Mouse (Mus musculus) neural tube, embryonic 13.5 days (tissue): ENCODE measurements around the gene Rps4x. TPM values are rescaled to one million over a fixed set of nuclear protein-coding genes. Genes with fewer than 3 reads are reported as not detected.

ENCODE experiments used
- ATAC-seq: fragments of 200-750 bp; cut with Nextera tagmentation; 2 replicates; pipeline ENCODE4 v1.8.0; 2017; ENCODE audit warnings: low read depth, mild to moderate bottlenecking, moderate TSS enrichment, moderate library complexity
- H3K27ac ChIP-seq: fragments of 300-500 bp; sonication (generic); replicated peaks from 2 replicates; pipeline ENCODE4 v1.5.1; 2015; ENCODE audit warnings: moderate library complexity, mild to moderate bottlenecking, inconsistent platforms
- H3K27me3 ChIP-seq: fragments of 300-500 bp; sonication (generic); 2 replicates; pipeline ENCODE4 v1.6.1; 2015; ENCODE audit warnings: mild to moderate bottlenecking, inconsistent platforms
- H3K36me3 ChIP-seq: fragments of 300-500 bp; sonication (generic); 2 replicates; pipeline ENCODE4 v1.6.1; 2015; ENCODE audit warnings: mild to moderate bottlenecking, inconsistent platforms
- H3K4me1 ChIP-seq: fragments of 300-500 bp; sonication (generic); replicated peaks from 2 replicates; pipeline ENCODE4 v1.6.1; 2015; ENCODE audit warnings: inconsistent platforms
- H3K4me2 ChIP-seq: fragments of 300-500 bp; sonication (generic); 2 replicates; pipeline ENCODE4 v1.6.1; 2015; ENCODE audit warnings: inconsistent platforms, mild to moderate bottlenecking, moderate library complexity
- H3K4me3 ChIP-seq: fragments of 300-500 bp; sonication (generic); 2 replicates; pipeline ENCODE4 v1.5.1; 2015; ENCODE audit warnings: mild to moderate bottlenecking, inconsistent platforms
- H3K9ac ChIP-seq: fragments of 300-500 bp; sonication (generic); 2 replicates; pipeline ENCODE4 v1.6.1; 2015; ENCODE audit warnings: moderate library complexity, mild to moderate bottlenecking, inconsistent platforms
- H3K9me3 ChIP-seq: fragments of 300-500 bp; sonication (generic); 2 replicates; pipeline ENCODE4 v1.6.1; 2016; ENCODE audit warnings: inconsistent platforms
- WGBS: fragments of 180-500 bp; shearing (Covaris S2); methylation state at CpG from one replicate; pipeline ENCODE4 v1.1.7; 2015; 5-methylcytosine and 5-hydroxymethylcytosine counted together
- polyA plus RNA-seq: library from polyadenylated mRNA; unstranded; fragments of >200 nt; fragmentation: Nextera tagmentation; extraction: Ambion mirVana; gene quantifications from 2 replicates; pipeline ENCODE4 v1.2.1, GENCODE M21; 2015

Rps4x gene
- polyA plus RNA-seq, 1 experiment from 2014 or later, result 453 TPM

GRCm38 (mm10) chrX:102166521-102166920, 22.7 kb downstream of the Rps4x start:
- peak overlapping the region; percentile 28; the same call in 1 of the 2 replicates for H3K27ac ChIP-seq
- peaks cover 18% of the 10 kb centered on the region; the same call in 1 of the 2 replicates for H3K27me3 ChIP-seq
- H3K9ac ChIP-seq, result no peak overlapping the region
- no peaks in the 10 kb centered on the region for H3K36me3 ChIP-seq
- no peaks in the 10 kb centered on the region for H3K4me1 ChIP-seq
- ATAC-seq, result no peak; the same call in 1 of the 2 replicates
- WGBS, result 31% methylated on average over 5 of the region's 5 CpGs
- H3K4me2 ChIP-seq, result no peak overlapping the region
- no peak overlapping the region for H3K4me3 ChIP-seq
- H3K9me3 ChIP-seq, result no peaks in the 10 kb centered on the region

GRCm38 (mm10) chrX:102163529-102163928, 25.7 kb downstream of the Rps4x start:
- no peaks in the 10 kb centered on the region for H3K4me1 ChIP-seq
- no peak for ATAC-seq
- H3K36me3 ChIP-seq, result no peaks in the 10 kb centered on the region
- H3K27ac ChIP-seq, result no peak overlapping the region
- no peak overlapping the region for H3K4me2 ChIP-seq
- H3K9me3 ChIP-seq, result no peaks in the 10 kb centered on the region
- H3K4me3 ChIP-seq, result no peak overlapping the region
- H3K9ac ChIP-seq, result no peak overlapping the region
- H3K27me3 ChIP-seq, result peaks cover 8% of the 10 kb centered on the region; the same call in 1 of the 2 replicates
- 84% methylated on average over 4 of the region's 4 CpGs for WGBS

- no peak overlapping the region for H3K4me3 ChIP-seq
- H3K27me3 ChIP-seq, result 0 out of 2 replicates have a peak, but pooled peaks cover 7% of the 10 kb centered on the region
- 43% methylated on average over 2 of the region's 2 CpGs for WGBS
- no peak for ATAC-seq
- H3K9me3 ChIP-seq, result no peaks in the 10 kb centered on the region
- H3K36me3 ChIP-seq, result no peaks in the 10 kb centered on the region
- no peak overlapping the region for H3K9ac ChIP-seq
- H3K4me1 ChIP-seq, result no peaks in the 10 kb centered on the region
- no peak overlapping the region for H3K27ac ChIP-seq
- H3K4me2 ChIP-seq, result no peak overlapping the region
Observed at GRCm38 (mm10) chrX:102163096-102163495, 26.1 kb downstream of the Rps4x start.

GRCm38 (mm10) chrX:102160528-102160927, 28.7 kb downstream of the Rps4x start:
- 71% methylated on average over 2 of the region's 2 CpGs for WGBS
- H3K36me3 ChIP-seq, result no peaks in the 10 kb centered on the region
- no peak overlapping the region for H3K4me3 ChIP-seq
- no peaks in the 10 kb centered on the region for H3K9me3 ChIP-seq
- H3K9ac ChIP-seq, result no peak overlapping the region
- no peak overlapping the region for H3K4me2 ChIP-seq
- no peak overlapping the region for H3K27ac ChIP-seq
- ATAC-seq, result no peak
- 0 out of 2 replicates have a peak, but pooled peaks cover 6% of the 10 kb centered on the region for H3K4me1 ChIP-seq
- H3K27me3 ChIP-seq, result no peaks in the 10 kb centered on the region

- Histone ChIP-seq H3K4me1 (0 out of 2 replicates have a peak, but pooled peaks cover 6% of the 10 kb centered on the region), H3K9me3 (no peaks in the 10 kb centered on the region), H3K4me2 (no peak overlapping the region), H3K27ac (no peak overlapping the region), H3K9ac (no peak overlapping the region), H3K36me3 (no peaks in the 10 kb centered on the region), H3K4me3 (no peak overlapping the region), H3K27me3 (no peaks in the 10 kb centered on the region)
- 35% methylated on average over 2 of the region's 2 CpGs for WGBS
- ATAC-seq, result no peak
Observed at GRCm38 (mm10) chrX:102159778-102160177, 29.4 kb downstream of the Rps4x start.

- peak overlapping the region; percentile 42 for H3K4me3 ChIP-seq
- H3K36me3 ChIP-seq, result no peaks in the 10 kb centered on the region
- peak overlapping the region; percentile 69; the same call in 1 of the 2 replicates for H3K27ac ChIP-seq
- no peaks in the 10 kb centered on the region for H3K9me3 ChIP-seq
- H3K4me2 ChIP-seq, result peak overlapping the region; percentile 57
- 0 out of 2 replicates have a peak, but pooled peaks cover 6% of the 10 kb centered on the region for H3K4me1 ChIP-seq
- ATAC-seq, result no peak
- peak overlapping the region; percentile 41; the same call in 1 of the 2 replicates for H3K9ac ChIP-seq
- 51% methylated on average over 5 of the region's 5 CpGs for WGBS
- no peaks in the 10 kb centered on the region for H3K27me3 ChIP-seq
Observed at GRCm38 (mm10) chrX:102157423-102157791, 31.8 kb downstream of the Rps4x start.

GRCm38 (mm10) chrX:102156618-102157422, 32.4 kb downstream of the Rps4x start, which contains the start of gene Ercc6l:
Gene Ercc6l, minus strand, starts transcription at chrX:102157091.
- H3K9ac ChIP-seq, result peak within 1 kb of the TSS; percentile 60
- peak; percentile 99 for ATAC-seq
- H3K27ac ChIP-seq, result peak within 1 kb of the TSS; percentile 69; the same call in 1 of the 2 replicates
- no peaks in the 10 kb centered on the region for H3K27me3 ChIP-seq
- 17% methylated on average over 42 of the region's 42 CpGs for WGBS
- H3K36me3 ChIP-seq, result no peaks in the 10 kb centered on the region
- H3K4me3 ChIP-seq, result peak within 1 kb of the TSS; percentile 42
- H3K9me3 ChIP-seq, result no peaks in the 10 kb centered on the region
- peak within 1 kb of the TSS; percentile 57 for H3K4me2 ChIP-seq
- 0 out of 2 replicates have a peak, but pooled peaks cover 6% of the 10 kb centered on the region for H3K4me1 ChIP-seq

GRCm38 (mm10) chrX:102141157-102141556, 48.0 kb downstream of the Rps4x start:
- H3K4me3 ChIP-seq, result no peak overlapping the region
- WGBS, result 92% methylated on average over 1 of the region's 1 CpGs
- H3K27me3 ChIP-seq, result no peaks in the 10 kb centered on the region
- H3K9ac ChIP-seq, result no peak overlapping the region
- no peaks in the 10 kb centered on the region for H3K9me3 ChIP-seq
- no peaks in the 10 kb centered on the region for H3K4me1 ChIP-seq
- H3K4me2 ChIP-seq, result no peak overlapping the region
- H3K36me3 ChIP-seq, result no peaks in the 10 kb centered on the region
- H3K27ac ChIP-seq, result no peak overlapping the region
- ATAC-seq, result no peak

Other genes with a start within 250 kb of the Rps4x start
- gene Rtl5, start 118.1 kb downstream of the Rps4x start, polyA plus RNA-seq, result 4.3 and 5.0 TPM in 2 replicates
- gene Pin4, start 69.9 kb downstream of the Rps4x start, polyA plus RNA-seq, result 77.1 and 97.1 TPM in 2 replicates
- gene Ercc6l, start 32.3 kb downstream of the Rps4x start, polyA plus RNA-seq, result 2.2 and 2.8 TPM in 2 replicates
- 5.7 and 7.7 TPM in 2 replicates for gene Cited1, start 62.8 kb upstream of the Rps4x start, polyA plus RNA-seq